Mouse (Mus musculus): ENCODE data around the gene Itfg2.

DNA sequence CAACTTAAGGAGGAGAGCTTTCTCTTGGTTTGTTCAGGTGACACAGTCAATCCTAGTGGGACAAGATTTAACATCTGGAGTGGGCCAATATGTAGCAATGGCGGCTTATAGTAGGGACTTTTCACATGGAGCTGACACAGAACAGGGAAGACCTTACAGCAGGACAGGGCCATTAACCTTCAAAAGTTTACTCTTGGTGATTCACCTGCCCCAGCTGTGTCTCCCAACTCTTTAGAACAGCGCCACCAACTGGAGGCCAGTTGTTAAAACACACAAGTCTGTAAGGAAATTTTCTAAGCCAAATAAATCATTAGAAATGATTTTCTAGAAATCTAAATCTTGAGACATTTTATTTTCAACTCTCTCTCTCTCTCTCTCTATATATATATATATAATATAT lies 42.6 kb upstream of the Itfg2 start:
- no peak for TF ChIP-seq TBP (conservative IDR thresholded peaks at IDR 0.05; ENCODE audit: low read depth, low read length)
- TF ChIP-seq ZC3H11A (IDR thresholded peaks at IDR 0.05; ENCODE audit: low read depth, low read length), result no peak
- TF ChIP-seq CTCF (conservative IDR thresholded peaks at IDR 0.05 in 1 of 2, IDR thresholded peaks at IDR 0.05 in 1 of 2; ENCODE audit: low read depth in 2 of 2, low read length in 2 of 2), result peak; percentile 26 to 56; a peak in 3 of 4 replicates
- TF ChIP-seq POLR2A (IDR thresholded peaks at IDR 0.05; ENCODE audit: low read depth, low read length), result no peak
